Mouse (Mus musculus) stomach, embryonic 16.5 days (tissue): ENCODE data around the gene Olr1. TPM values are rescaled to one million over a fixed set of nuclear protein-coding genes. Genes with fewer than 3 reads are reported as not detected.

Source experiments
- ATAC-seq: fragments of 200-750 bp; cut with Nextera tagmentation; 2 replicates; pipeline ENCODE4 v1.8.0; 2017; ENCODE audit warnings: moderate number of reproducible peaks, moderate TSS enrichment; ENCODE audit not compliant: insufficient read depth, low FRiP score
- H3K27ac ChIP-seq: fragments of 300-500 bp; sonication (generic); 2 replicates; pipeline ENCODE4 v1.5.1; 2014; ENCODE audit warnings: low read length
- H3K27me3 ChIP-seq: fragments of 300-500 bp; sonication (generic); 2 replicates; pipeline ENCODE4 v1.6.1; 2014; ENCODE audit warnings: low read length, control low read depth, mixed read lengths; ENCODE audit not compliant: control insufficient read depth, insufficient read depth
- H3K36me3 ChIP-seq: fragments of 300-500 bp; sonication (generic); 2 replicates; pipeline ENCODE4 v1.6.1; 2014; ENCODE audit warnings: low read length; ENCODE audit not compliant: control insufficient read depth, insufficient read depth
- H3K4me1 ChIP-seq: fragments of 300-500 bp; sonication (generic); 2 replicates; pipeline ENCODE4 v1.6.1; 2014; ENCODE audit warnings: low read length, control low read depth, mixed read lengths; ENCODE audit not compliant: control insufficient read depth, insufficient read depth
- H3K4me2 ChIP-seq: fragments of 300-500 bp; sonication (generic); 2 replicates; pipeline ENCODE4 v1.6.1; 2014; ENCODE audit warnings: low read depth, low read length, mixed read lengths
- H3K4me3 ChIP-seq: fragments of 300-500 bp; sonication (generic); replicated peaks from 2 replicates; pipeline ENCODE4 v1.5.1; 2014; ENCODE audit warnings: mild to moderate bottlenecking, low read length
- H3K9ac ChIP-seq: fragments of 300-500 bp; sonication (generic); 2 replicates; pipeline ENCODE4 v1.6.1; 2014; ENCODE audit warnings: low read length
- H3K9me3 ChIP-seq: fragments of 300-500 bp; sonication (generic); replicated peaks from 2 replicates; pipeline ENCODE4 v1.6.1; 2016; ENCODE audit warnings: low read length, control low read depth; ENCODE audit not compliant: control insufficient read depth
- WGBS: fragments of 180-500 bp; shearing (Covaris S2); extraction: QIAGEN DNeasy Blood & Tissue Kit; methylation state at CpG from one replicate; pipeline ENCODE4 v1.1.7; 2014; 5-methylcytosine and 5-hydroxymethylcytosine counted together
- polyA plus RNA-seq: library from polyadenylated mRNA; unstranded; fragments of >200 nt; fragmentation: Nextera tagmentation; extraction: Ambion mirVana; gene quantifications from 2 replicates; pipeline ENCODE4 v1.2.1, GENCODE M21; 2015

Olr1 gene
- polyA plus RNA-seq: 0.07 and 0.15 TPM in 2 replicates

DNA sequence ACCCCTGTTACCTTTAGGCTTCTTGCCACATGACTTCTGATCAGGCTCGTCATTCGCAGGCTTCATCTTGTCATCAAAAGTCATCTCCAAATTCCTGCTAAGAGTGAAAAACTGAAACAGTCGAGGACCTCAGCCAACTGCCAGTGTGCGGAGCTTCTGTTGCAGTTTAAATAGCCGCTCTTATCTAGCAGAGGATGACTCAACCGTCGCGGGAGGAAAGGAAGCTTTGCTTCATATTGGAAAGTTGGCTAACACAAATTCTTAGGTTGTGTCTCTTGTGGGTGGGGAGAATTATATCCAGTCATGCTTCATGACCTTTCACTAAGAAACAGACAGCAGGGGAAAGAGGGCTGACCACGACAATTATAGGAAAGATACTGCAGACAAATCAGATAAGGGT lies at the start of gene Olr1:
TSS of gene Olr1 (minus strand) at position 142 of the 400 bp plus-strand sequence.
- H3K4me1 ChIP-seq: no peaks in the 10 kb centered on the region
- WGBS: 73% methylated on average over 9 of the region's 9 CpGs
- no peak within 1 kb of the TSS for H3K4me2 ChIP-seq
- H3K27ac ChIP-seq: no peak within 1 kb of the TSS
- H3K9me3 ChIP-seq: 0 out of 2 replicates have a peak, but pooled peaks cover 7% of the 10 kb centered on the region
- no peak for ATAC-seq
- H3K36me3 ChIP-seq: no peaks in the 10 kb centered on the region
- no peak within 1 kb of the TSS for H3K9ac ChIP-seq
- no peaks in the 10 kb centered on the region for H3K27me3 ChIP-seq
- no peak within 1 kb of the TSS for H3K4me3 ChIP-seq

DNA sequence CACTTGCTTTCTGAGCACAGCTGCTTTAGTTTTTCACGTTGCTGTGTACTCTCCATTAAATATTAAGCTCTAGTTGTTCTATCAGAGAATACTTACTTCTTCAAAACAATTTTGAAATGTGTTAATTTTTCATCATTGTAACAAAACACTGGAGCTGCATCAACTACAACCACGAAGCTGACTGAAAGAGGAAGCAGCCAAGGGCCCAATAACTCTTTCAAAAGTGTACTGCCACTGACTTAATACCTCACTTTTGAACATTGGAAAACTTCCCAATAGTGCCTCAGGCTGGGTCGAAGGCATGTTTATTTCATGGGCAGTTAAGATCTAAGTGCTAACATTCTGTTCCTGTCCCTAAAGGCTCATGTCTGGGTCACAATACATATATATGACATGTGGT lies 41.0 kb upstream of the Olr1 start:
- Histone ChIP-seq H3K4me3 (no peak overlapping the region), H3K27ac (no peak overlapping the region), H3K9me3 (no peaks in the 10 kb centered on the region), H3K4me2 (no peak overlapping the region), H3K27me3 (no peaks in the 10 kb centered on the region), H3K36me3 (no peaks in the 10 kb centered on the region), H3K4me1 (no peaks in the 10 kb centered on the region), H3K9ac (no peak overlapping the region)
- no peak for ATAC-seq
- 53% methylated on average over 3 of the region's 3 CpGs for WGBS

DNA sequence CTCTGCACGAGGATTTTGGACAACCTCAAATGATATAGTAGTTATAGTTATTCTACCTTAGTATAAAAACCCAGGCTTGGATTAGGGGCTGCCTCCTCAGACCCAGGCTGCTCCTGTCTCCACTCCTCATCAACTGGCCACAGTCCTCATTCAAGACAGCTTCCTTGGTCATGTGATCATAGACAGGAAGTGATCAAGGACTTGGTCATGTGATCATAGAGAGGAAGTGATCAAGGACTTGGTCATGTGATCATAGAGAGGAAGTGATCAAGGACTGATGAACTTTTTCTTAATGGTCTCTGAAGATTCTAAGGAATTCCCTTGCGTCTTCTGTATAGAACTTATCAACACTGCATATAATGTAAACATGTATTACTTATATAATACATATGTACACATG lies 40.3 kb upstream of the Olr1 start:
- WGBS: 85% methylated on average over 2 of the region's 2 CpGs
- no peak overlapping the region for H3K4me3 ChIP-seq
- no peak overlapping the region for H3K9ac ChIP-seq
- no peaks in the 10 kb centered on the region for H3K27me3 ChIP-seq
- H3K4me1 ChIP-seq: no peaks in the 10 kb centered on the region
- no peaks in the 10 kb centered on the region for H3K36me3 ChIP-seq
- H3K9me3 ChIP-seq: no peaks in the 10 kb centered on the region
- H3K27ac ChIP-seq: no peak overlapping the region
- no peak for ATAC-seq
- H3K4me2 ChIP-seq: no peak overlapping the region

DNA sequence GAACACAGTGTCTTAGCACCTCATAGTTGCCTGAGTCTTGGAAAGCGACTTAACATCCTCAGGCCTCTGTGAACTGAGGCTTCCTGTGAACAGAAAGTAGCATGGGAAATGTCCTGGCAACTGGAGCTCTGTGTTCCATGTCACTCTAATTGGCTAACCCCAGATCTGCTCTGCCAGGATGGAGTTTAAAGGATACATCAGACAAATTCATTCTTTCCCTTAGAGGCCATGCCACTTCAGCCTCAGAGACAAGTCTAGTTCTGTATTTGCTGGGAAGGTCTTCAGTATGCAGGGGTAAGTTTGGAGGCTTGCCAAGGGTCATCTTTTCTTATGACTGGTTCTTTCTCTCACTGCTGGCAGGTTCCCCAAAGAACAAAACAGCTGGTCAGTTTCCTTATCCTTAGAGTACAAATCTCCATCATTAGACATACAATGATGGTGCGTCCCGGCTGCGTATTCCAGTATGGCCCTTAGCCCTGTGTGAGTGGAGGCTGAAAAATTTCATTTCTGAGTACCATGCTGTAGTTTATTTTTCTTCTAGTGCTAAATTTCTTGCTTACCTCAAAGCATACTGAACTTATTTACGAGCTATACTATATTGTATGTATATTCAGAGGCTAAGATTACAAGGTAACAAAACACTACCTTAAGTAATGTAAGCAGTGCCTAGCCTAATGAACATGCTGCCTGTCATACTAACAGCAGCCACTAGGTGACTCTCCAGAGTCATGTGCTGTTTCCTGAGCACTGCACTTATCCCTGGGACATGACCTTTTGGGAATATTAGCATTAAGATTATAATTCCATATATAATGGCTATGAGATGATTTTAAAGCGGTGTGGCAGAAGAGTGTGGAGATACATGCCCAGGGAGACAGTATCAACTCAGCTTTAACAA lies 37.0 kb upstream of the Olr1 start:
- no peaks in the 10 kb centered on the region for H3K27me3 ChIP-seq
- H3K4me3 ChIP-seq: no peak overlapping the region
- H3K4me2 ChIP-seq: no peak overlapping the region
- no peaks in the 10 kb centered on the region for H3K4me1 ChIP-seq
- no peaks in the 10 kb centered on the region for H3K9me3 ChIP-seq
- 47% methylated on average over 6 of the region's 6 CpGs for WGBS
- ATAC-seq: peak; percentile 74
- no peak overlapping the region for H3K9ac ChIP-seq
- H3K36me3 ChIP-seq: peaks cover 14% of the 10 kb centered on the region; the same call in 1 of the 2 replicates
- H3K27ac ChIP-seq: no peak overlapping the region

DNA sequence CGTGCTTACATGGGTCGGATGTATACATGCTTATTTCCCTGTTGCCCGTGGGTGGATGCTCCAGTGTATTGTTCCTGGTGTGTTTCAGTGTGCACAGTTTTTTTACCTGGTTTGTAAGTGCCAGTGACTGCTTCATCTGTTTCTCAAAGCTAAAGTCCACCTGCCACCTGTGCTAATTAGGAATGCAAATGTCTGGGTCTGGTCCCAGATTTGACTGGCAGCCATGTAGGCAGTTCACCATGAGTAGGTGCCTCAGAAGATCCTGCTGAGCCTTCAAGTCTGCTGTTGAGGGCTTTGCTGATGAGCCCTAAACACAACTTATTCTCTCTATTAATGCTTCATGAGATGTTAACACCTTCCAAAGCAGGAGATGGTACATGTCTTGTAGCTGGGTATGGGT lies 35.6 kb upstream of the Olr1 start:
- Histone ChIP-seq H3K9me3 (no peaks in the 10 kb centered on the region), H3K27ac (no peak overlapping the region), H3K36me3 (peaks cover 14% of the 10 kb centered on the region; the same call in 1 of the 2 replicates), H3K4me1 (no peaks in the 10 kb centered on the region), H3K9ac (no peak overlapping the region), H3K4me3 (no peak overlapping the region), H3K27me3 (no peaks in the 10 kb centered on the region), H3K4me2 (no peak overlapping the region)
- no peak for ATAC-seq
- WGBS: over 99% methylated on average over 3 of the region's 3 CpGs

DNA sequence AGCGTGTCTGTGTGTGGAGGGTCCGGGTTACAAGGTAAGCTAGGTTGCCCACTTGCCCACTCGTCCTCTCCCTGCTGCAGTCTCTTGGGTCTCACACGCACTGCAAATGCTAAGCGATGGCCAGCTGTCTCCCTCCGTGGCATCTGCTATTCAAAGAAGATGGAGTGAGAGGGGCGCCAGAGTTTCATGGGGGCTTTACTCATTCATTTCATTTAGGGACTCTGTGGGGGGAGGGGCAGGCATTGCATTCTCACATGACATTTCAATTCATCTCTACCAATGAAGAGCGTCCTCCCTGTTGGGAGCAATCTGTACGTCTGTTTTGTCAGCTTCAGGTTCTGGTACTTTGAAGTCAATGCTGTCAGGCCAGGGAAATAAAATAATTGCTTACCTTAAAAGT lies 35.0 kb upstream of the Olr1 start:
- Histone ChIP-seq H3K4me1 (no peaks in the 10 kb centered on the region), H3K9ac (no peak overlapping the region), H3K27me3 (no peaks in the 10 kb centered on the region), H3K27ac (no peak overlapping the region), H3K4me2 (no peak overlapping the region), H3K4me3 (no peak overlapping the region), H3K9me3 (no peaks in the 10 kb centered on the region), H3K36me3 (peaks cover 14% of the 10 kb centered on the region; the same call in 1 of the 2 replicates)
- 82% methylated on average over 9 of the region's 9 CpGs for WGBS
- ATAC-seq: no peak

DNA sequence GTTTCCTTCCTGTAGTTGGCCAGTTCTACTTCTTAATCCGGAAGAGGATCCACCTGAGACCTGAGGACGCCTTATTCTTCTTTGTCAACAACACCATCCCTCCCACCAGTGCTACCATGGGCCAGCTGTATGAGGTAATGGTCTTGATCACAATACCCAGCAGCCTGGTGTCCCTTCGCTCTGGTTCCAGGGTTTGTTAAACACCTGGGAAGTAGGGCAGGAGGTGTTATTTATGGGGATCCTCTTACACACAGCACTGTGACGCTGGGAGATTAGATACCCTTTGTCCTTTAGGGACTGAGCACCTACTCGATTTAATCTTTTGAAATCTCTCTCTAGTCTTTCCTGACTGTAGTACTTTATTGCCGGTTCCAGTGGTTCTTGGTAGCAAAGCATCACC lies 31.6 kb upstream of the Olr1 start:
- H3K9ac ChIP-seq: no peak overlapping the region
- H3K9me3 ChIP-seq: no peaks in the 10 kb centered on the region
- no peak overlapping the region for H3K4me2 ChIP-seq
- 80% methylated on average over 6 of the region's 6 CpGs for WGBS
- no peak overlapping the region for H3K27ac ChIP-seq
- no peaks in the 10 kb centered on the region for H3K27me3 ChIP-seq
- ATAC-seq: no peak
- peaks cover 14% of the 10 kb centered on the region for H3K4me1 ChIP-seq
- no peak overlapping the region for H3K4me3 ChIP-seq
- peaks cover 14% of the 10 kb centered on the region; the same call in 1 of the 2 replicates for H3K36me3 ChIP-seq

DNA sequence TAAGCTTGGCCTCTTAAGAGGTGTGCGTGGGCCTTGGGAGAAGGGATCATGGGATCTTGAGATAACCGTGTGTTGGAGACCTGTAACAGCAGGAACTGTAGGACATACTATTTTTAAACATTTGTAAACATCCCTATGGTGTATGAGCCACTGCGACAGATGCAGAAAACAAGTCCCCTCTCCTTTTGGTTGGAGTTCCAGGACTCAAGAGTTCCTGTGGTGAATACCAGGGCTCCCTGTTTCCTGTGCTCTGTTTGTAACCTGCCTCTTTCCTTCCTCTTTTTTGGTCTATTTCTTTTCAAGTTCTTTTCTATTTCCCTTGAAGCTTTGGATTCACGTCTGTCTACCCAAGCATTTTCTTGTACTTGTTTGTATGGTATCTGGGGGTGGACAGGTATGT lies 28.8 kb upstream of the Olr1 start:
- no peaks in the 10 kb centered on the region for H3K27me3 ChIP-seq
- no peak overlapping the region for H3K4me3 ChIP-seq
- H3K9ac ChIP-seq: no peak overlapping the region
- H3K4me2 ChIP-seq: peak overlapping the region; percentile 4; the same call in 1 of the 2 replicates
- no peak overlapping the region for H3K27ac ChIP-seq
- H3K4me1 ChIP-seq: peaks cover 18% of the 10 kb centered on the region
- peaks cover 5% of the 10 kb centered on the region; the same call in 1 of the 2 replicates for H3K36me3 ChIP-seq
- no peaks in the 10 kb centered on the region for H3K9me3 ChIP-seq
- 68% methylated on average over 4 of the region's 4 CpGs for WGBS
- ATAC-seq: no peak

DNA sequence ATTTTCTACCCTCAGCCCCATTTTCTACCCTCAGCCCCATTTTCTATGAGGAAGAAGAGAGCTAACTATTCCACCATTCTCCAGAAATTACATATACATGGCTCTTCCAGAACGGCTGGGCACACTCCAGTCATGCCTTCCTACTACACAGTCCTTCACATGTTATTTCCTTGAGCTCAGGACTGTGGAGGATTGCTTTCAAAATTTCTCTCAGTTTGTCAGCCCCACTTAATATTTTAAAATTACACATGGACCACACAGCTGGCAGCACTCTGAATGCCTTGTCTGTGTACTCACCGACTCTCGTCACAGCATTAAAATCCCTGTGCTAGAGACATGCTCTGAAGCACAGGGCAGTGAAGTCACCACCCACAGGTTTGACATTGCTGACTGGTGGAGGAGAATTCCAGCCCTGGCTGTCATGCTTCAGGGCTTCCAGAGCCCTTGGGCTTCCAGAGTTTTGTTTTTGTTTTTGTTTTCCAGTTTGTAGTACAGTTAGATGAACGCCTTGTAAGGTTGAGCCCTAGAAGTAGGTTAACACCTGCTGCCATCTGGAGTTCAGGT lies 27.7 kb upstream of the Olr1 start:
- Histone ChIP-seq H3K4me2 (peak overlapping the region; percentile 95), H3K36me3 (no peaks in the 10 kb centered on the region), H3K4me1 (peaks cover 18% of the 10 kb centered on the region), H3K27me3 (no peaks in the 10 kb centered on the region), H3K9me3 (no peaks in the 10 kb centered on the region), H3K4me3 (0 out of 2 replicates have a peak overlapping the region, but pooled peaks have one; percentile 88), H3K9ac (no peak overlapping the region), H3K27ac (no peak overlapping the region)
- 54% methylated on average over 4 of the region's 4 CpGs for WGBS
- no peak for ATAC-seq
